Mouse (Mus musculus) lung, postnatal 0 days (tissue): ENCODE measurements around the gene Sdk1. TPM values are rescaled to one million over a fixed set of nuclear protein-coding genes. Genes with fewer than 3 reads are reported as not detected.

Experiments used
- ATAC-seq: fragments of 200-750 bp; cut with Nextera tagmentation; 2 replicates; pipeline ENCODE4 v1.8.0; 2017; ENCODE audit warnings: moderate library complexity
- DNase-seq: peaks from one replicate; pipeline ENCODE4 v3.0.0-alpha.2; 2016; ENCODE audit warnings: low spot score
- H3K27ac ChIP-seq: fragments of 300-500 bp; sonication (generic); 2 replicates; pipeline ENCODE4 v1.5.1; 2014; ENCODE audit warnings: antibody characterized with exemption, mild to moderate bottlenecking, low read length, mixed read lengths
- H3K27me3 ChIP-seq: fragments of 300-500 bp; sonication (generic); replicated peaks from 2 replicates; pipeline ENCODE4 v1.6.1; 2014; ENCODE audit warnings: low read length, mixed read lengths; ENCODE audit not compliant: insufficient read depth
- H3K36me3 ChIP-seq: fragments of 300-500 bp; sonication (generic); 2 replicates; pipeline ENCODE4 v1.6.1; 2014; ENCODE audit warnings: low read length, mixed read lengths; ENCODE audit not compliant: insufficient read depth
- H3K4me1 ChIP-seq: fragments of 300-500 bp; sonication (generic); 2 replicates; pipeline ENCODE4 v1.6.1; 2014; ENCODE audit warnings: antibody characterized with exemption, low read depth, low read length, mixed read lengths; ENCODE audit not compliant: insufficient read depth
- H3K4me2 ChIP-seq: fragments of 300-500 bp; sonication (generic); replicated peaks from 2 replicates; pipeline ENCODE4 v1.6.1; 2014; ENCODE audit warnings: low read depth, mild to moderate bottlenecking, low read length, moderate library complexity, mixed read lengths
- H3K4me3 ChIP-seq: fragments of 300-500 bp; sonication (generic); 2 replicates; pipeline ENCODE4 v1.5.1; 2014; ENCODE audit warnings: low read depth, low read length
- H3K9ac ChIP-seq: fragments of 300-500 bp; sonication (generic); replicated peaks from 2 replicates; pipeline ENCODE4 v1.6.1; 2014; ENCODE audit warnings: low read depth, mild to moderate bottlenecking
- H3K9me3 ChIP-seq: fragments of 300-500 bp; sonication (generic); 2 replicates; pipeline ENCODE4 v1.6.1; 2016; ENCODE audit warnings: low read length, mixed read lengths
- CTCF ChIP-seq: IDR thresholded peaks from 2 replicates; pipeline ENCODE4 v1.5.1; 2016; ENCODE audit warnings: antibody characterized with exemption, mild to moderate bottlenecking
- EP300 ChIP-seq: IDR thresholded peaks from 2 replicates; pipeline ENCODE4 v1.6.1; 2016; ENCODE audit warnings: antibody characterized with exemption, mild to moderate bottlenecking, control low read depth
- WGBS: fragments of 180-500 bp; shearing (Covaris S2); extraction: QIAGEN DNeasy Blood & Tissue Kit; methylation state at CpG from one replicate; pipeline ENCODE4 v1.1.7; 2014; 5-methylcytosine and 5-hydroxymethylcytosine counted together
- polyA plus RNA-seq: library from polyadenylated mRNA; unstranded; fragments of >200 nt; fragmentation: Nextera tagmentation; extraction: Ambion mirVana; gene quantifications from 2 replicates; pipeline ENCODE4 v1.2.1, GENCODE M21; 2015

The Sdk1 gene
- polyA plus RNA-seq, 1 experiment from 2014 or later = 0.19 TPM

DNA sequence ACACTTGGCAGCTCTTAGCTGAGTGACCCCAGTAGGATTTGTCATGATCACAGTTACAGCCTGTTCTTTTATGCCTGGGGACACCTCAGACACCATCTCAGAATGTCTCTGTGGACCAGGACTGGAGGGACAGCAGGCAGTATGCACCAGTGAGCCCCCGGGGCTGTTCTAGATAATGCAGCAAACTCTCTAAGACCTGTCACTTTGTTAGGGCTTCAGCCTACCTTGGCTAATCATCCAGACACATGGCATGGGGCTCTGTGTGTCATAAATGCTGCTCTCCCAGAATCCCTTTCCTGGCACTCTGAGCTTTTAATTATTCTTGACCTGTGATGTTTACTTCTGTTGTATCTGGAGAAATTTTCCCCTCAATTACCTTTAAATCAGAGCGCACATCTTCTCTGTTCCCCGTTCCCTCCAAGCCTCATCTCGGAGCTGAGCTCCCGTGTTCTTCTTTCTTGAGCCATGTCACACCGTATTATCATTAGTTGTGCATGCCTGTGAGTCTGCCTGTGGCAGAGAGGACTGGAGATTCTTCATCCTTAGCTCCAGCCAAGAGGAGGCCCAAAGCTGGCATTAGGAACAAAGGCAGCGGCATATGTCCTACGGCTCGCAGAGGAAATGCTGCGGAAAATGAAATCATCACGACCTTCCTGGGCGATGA, 448.3 kb downstream of the Sdk1 start:
- H3K4me3 ChIP-seq = no peak overlapping the region
- ATAC-seq (no peak), DNase-seq (no peak)
- H3K9ac ChIP-seq = no peak overlapping the region
- 88% methylated on average over 12 of the region's 12 CpGs for WGBS
- H3K4me2 ChIP-seq = no peak overlapping the region
- TF ChIP-seq EP300 = no peak
- no peak for TF ChIP-seq CTCF
- no peaks in the 10 kb centered on the region for H3K36me3 ChIP-seq
- H3K27me3 ChIP-seq = no peaks in the 10 kb centered on the region
- H3K4me1 ChIP-seq = no peaks in the 10 kb centered on the region
- H3K9me3 ChIP-seq = no peaks in the 10 kb centered on the region
- no peak overlapping the region for H3K27ac ChIP-seq

DNA sequence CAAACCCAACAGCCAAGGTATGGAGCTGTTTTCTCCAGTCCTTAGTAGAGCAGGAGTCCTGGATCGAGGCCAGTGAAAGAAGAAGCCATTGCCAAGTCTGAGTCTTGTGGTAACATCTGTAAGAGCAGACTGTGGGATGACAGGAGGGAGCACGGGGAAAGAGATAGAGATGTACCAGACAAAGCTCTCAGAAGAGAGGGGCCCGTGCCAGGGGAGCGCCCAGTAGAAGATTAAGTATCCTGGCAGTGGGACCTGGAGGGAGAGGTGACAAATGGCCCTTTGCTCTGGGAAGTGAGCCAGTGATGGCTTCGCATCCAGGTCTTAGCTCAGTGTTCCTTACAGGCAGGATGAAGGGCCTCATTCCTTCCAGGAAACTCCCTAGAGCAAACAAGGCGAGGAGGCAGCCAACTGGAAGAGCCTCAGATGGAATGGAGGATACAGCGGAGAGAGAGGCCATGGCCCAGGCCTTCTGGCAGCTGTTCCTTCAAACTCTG, 450.2 kb downstream of the Sdk1 start:
- H3K4me2 ChIP-seq = no peak overlapping the region
- no peaks in the 10 kb centered on the region for H3K36me3 ChIP-seq
- no peak overlapping the region for H3K27ac ChIP-seq
- no peak for TF ChIP-seq EP300
- TF ChIP-seq CTCF = no peak
- peak; percentile 38 for DNase-seq
- peak; percentile 26 for ATAC-seq
- H3K9ac ChIP-seq = no peak overlapping the region
- no peaks in the 10 kb centered on the region for H3K9me3 ChIP-seq
- no peaks in the 10 kb centered on the region for H3K4me1 ChIP-seq
- H3K4me3 ChIP-seq = no peak overlapping the region
- no peaks in the 10 kb centered on the region for H3K27me3 ChIP-seq
- 44% methylated on average over 7 of the region's 7 CpGs for WGBS

GRCm38 (mm10) chr5:141693716-141694115, 452.4 kb downstream of the Sdk1 start:
- no peak overlapping the region for H3K4me3 ChIP-seq
- H3K4me1 ChIP-seq = no peaks in the 10 kb centered on the region
- no peak overlapping the region for H3K27ac ChIP-seq
- DNase-seq (no peak), ATAC-seq (no peak)
- no peak overlapping the region for H3K4me2 ChIP-seq
- TF ChIP-seq CTCF = no peak
- no peak for TF ChIP-seq EP300
- WGBS = 62% methylated on average over 6 of the region's 6 CpGs
- no peaks in the 10 kb centered on the region for H3K36me3 ChIP-seq
- H3K9ac ChIP-seq = no peak overlapping the region
- H3K9me3 ChIP-seq = no peaks in the 10 kb centered on the region
- no peaks in the 10 kb centered on the region for H3K27me3 ChIP-seq

DNA sequence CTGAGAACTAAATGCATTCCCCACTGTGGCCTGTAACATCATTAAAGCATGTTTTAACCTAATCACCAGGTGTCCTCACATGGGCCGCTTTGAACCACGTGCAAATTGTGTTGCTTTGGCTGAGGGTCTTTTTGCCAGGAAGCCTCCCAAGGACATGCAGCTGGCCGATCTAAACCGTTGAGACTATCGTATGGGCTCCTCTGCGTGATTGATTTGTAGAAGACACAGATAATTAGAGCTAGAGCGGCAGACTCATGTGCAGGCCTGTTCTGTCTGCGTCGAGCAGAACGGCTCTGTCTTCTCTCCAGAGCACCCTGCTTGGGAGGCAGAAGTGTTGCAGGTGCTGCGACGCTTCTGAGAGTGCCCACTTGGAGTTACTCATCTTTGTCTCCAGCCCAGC, 453.6 kb downstream of the Sdk1 start:
- ATAC-seq (no peak), DNase-seq (no peak)
- TF ChIP-seq EP300 (no peak), CTCF (no peak)
- Histone ChIP-seq H3K27ac (no peak overlapping the region), H3K9ac (no peak overlapping the region), H3K4me3 (no peak overlapping the region), H3K4me2 (no peak overlapping the region), H3K4me1 (no peaks in the 10 kb centered on the region), H3K36me3 (no peaks in the 10 kb centered on the region), H3K27me3 (no peaks in the 10 kb centered on the region), H3K9me3 (no peaks in the 10 kb centered on the region)
- WGBS = 55% methylated on average over 12 of the region's 12 CpGs

- ATAC-seq (no peak), DNase-seq (no peak)
- Histone ChIP-seq H3K4me2 (no peak overlapping the region), H3K27ac (no peak overlapping the region), H3K9ac (no peak overlapping the region), H3K27me3 (no peaks in the 10 kb centered on the region), H3K4me3 (no peak overlapping the region), H3K36me3 (no peaks in the 10 kb centered on the region), H3K9me3 (no peaks in the 10 kb centered on the region), H3K4me1 (no peaks in the 10 kb centered on the region)
- no peak for TF ChIP-seq EP300
- TF ChIP-seq CTCF = no peak
- 46% methylated on average over 3 of the region's 3 CpGs for WGBS
Measured at GRCm38 (mm10) chr5:141698406-141698805, 457.1 kb downstream of the Sdk1 start.

- no peak overlapping the region for H3K27ac ChIP-seq
- H3K4me2 ChIP-seq = no peak overlapping the region
- TF ChIP-seq CTCF = no peak
- no peak for TF ChIP-seq EP300
- 65% methylated on average over 3 of the region's 3 CpGs for WGBS
- H3K4me3 ChIP-seq = no peak overlapping the region
- H3K27me3 ChIP-seq = no peaks in the 10 kb centered on the region
- H3K36me3 ChIP-seq = no peaks in the 10 kb centered on the region
- no peaks in the 10 kb centered on the region for H3K4me1 ChIP-seq
- ATAC-seq (no peak), DNase-seq (no peak)
- no peak overlapping the region for H3K9ac ChIP-seq
- no peaks in the 10 kb centered on the region for H3K9me3 ChIP-seq
Measured at GRCm38 (mm10) chr5:141720751-141721150, 479.5 kb downstream of the Sdk1 start.
